Mouse (Mus musculus): ENCODE data around the gene Khdrbs1. TPM values are rescaled to one million over a fixed set of nuclear protein-coding genes. Genes with fewer than 3 reads are reported as not detected.
"Not testable (repeated sequence)": the region's sequence is repeated elsewhere in the genome, so short reads cannot be mapped to it uniquely, and the experiment has no call there.

Khdrbs1 gene
- total and polyA plus RNA-seq, 3 experiments = 11.4 to 41.7 (median 38.1) TPM

DNA sequence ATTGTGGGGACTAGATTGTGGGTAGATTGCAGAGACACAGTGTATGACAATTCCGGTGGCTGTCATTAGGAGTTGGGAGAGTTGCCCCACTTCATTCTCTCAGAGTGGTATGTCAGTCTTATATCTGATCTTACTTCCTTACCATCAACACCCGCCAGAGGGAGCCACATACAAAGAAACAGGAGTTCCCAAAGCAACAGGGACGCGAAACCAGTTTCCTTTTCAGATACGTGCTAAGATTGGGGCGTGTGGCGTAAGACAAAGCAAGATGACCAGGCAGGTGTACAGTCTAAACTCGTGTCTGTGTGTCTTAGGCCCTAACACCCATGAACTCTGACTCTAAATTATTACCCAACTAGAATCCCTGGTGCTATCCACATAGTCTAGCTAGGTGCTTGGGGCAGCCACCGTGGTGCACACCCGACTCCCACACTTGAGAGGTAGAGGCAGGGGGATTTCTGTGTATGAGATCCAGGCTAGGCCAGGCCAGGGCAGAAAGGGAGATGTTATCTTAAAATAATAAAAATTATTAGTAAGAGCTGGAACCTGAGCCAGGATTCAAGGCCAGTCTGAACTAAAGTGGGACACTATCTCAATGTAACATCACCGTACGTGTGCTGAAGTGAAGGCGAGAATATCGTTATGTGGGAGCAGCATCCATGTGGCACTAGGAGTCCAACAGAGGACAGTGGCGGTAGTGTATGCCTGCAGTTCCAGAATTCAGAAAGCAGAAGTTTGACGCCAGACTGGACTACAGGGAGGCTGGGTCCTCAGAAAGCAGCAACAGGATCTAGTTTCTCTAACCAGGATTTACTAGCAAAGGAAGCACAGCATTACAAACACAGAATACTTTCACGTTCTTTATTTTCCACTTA is 40.4 kb downstream of the Khdrbs1 start:
- TF ChIP-seq EP300 (IDR thresholded peaks at IDR 0.05; ENCODE audit: insufficient read depth, low read depth, low read length) = peak; percentile 77
- peak; percentile 93 for TF ChIP-seq CTCF (IDR thresholded peaks at IDR 0.05)
- no peak for TF ChIP-seq POLR2A (IDR thresholded peaks at IDR 0.05; ENCODE audit: insufficient read depth, low read depth, low read length)
- peak overlapping the region; percentile 7; the same call in 1 of the 2 replicates for H3K27ac ChIP-seq
- peak; percentile 78 to 79 for DNase-seq
- H3K79me2 ChIP-seq (replicated peaks; ENCODE audit: control insufficient read depth, insufficient read depth, low read length) = no peaks in the 10 kb centered on the region
- peaks cover 4% of the 10 kb centered on the region for H3K4me1 ChIP-seq (ENCODE audit: control insufficient read depth, insufficient read depth, low read length)
- H3K36me3 ChIP-seq (ENCODE audit: control insufficient read depth, insufficient read depth, low read length) = no peaks in the 10 kb centered on the region
- intact Hi-C loops (cut with DNase I) = loop anchor here (1.0 to 5.0 kb wide), 4 partner anchors 83 to 386 kb away; no protein-coding TSS in a partner anchor
- H3K27me3 ChIP-seq (ENCODE audit: control insufficient read depth, insufficient read depth, low read length) = no peaks in the 10 kb centered on the region
- 0 out of 2 replicates have a peak overlapping the region, but pooled peaks have one; percentile 1 for H3K9ac ChIP-seq (ENCODE audit: low read depth, low read length)
- no peak overlapping the region for H3K4me3 ChIP-seq
- WGBS = 30% methylated on average over 17 of the region's 17 CpGs

DNA sequence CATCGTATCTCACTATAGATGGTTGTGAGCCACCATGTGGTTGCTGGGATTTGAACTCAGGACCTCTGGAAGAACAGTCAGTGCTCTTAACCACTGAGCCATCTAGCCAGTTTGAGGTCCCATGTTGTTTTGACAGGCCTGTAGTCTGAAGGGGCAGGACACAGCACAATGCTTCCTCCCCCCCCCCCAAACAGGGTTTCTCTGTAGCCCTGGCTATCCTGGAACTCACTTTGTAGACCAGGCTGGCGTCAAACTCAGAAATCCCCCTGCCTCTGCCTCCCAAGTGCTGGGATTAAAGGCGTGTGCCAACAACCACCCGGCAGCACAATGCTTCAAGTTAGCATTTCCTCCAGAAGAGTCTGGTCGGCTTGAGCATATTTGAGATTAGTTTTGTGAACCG is 41.4 kb downstream of the Khdrbs1 start:
- WGBS = 82% methylated on average over 6 of the region's 6 CpGs
- not testable (repeated sequence) for H3K9ac ChIP-seq (ENCODE audit: low read depth, low read length); H3K27ac ChIP-seq; H3K79me2 ChIP-seq (replicated peaks; ENCODE audit: control insufficient read depth, insufficient read depth, low read length); H3K27me3 ChIP-seq (ENCODE audit: control insufficient read depth, insufficient read depth, low read length); DNase-seq; H3K36me3 ChIP-seq (ENCODE audit: control insufficient read depth, insufficient read depth, low read length); H3K4me3 ChIP-seq; H3K4me1 ChIP-seq (ENCODE audit: control insufficient read depth, insufficient read depth, low read length)
- intact Hi-C loops (cut with DNase I) = loop anchor here (1.0 to 5.0 kb wide), 3 partner anchors 228 to 387 kb away; no protein-coding TSS in a partner anchor

DNA sequence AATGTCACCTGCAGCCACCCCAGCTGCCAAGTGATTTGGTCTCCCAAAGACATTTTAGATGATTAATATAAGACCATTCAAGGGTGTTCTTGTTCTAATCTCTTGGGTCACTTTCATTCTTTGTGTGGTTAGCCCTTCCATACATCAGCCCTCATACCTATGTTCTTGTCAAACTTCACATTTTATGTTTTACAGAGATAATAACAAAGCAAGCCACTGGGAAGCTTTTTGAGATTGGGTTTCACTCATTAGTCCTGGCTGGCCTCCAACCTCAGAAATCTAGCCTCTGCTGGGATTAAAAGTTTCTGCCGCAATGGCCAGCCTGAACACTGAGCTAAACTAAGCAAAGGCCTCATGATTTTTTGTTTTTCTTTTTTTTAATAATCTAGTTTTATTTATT is 41.9 kb downstream of the Khdrbs1 start:
- peaks cover 4% of the 10 kb centered on the region for H3K4me1 ChIP-seq (ENCODE audit: control insufficient read depth, insufficient read depth, low read length)
- intact Hi-C loops (cut with DNase I) = loop anchor here (5.0 kb wide), 2 partner anchors 287 to 387 kb away; no protein-coding TSS in a partner anchor

DNA sequence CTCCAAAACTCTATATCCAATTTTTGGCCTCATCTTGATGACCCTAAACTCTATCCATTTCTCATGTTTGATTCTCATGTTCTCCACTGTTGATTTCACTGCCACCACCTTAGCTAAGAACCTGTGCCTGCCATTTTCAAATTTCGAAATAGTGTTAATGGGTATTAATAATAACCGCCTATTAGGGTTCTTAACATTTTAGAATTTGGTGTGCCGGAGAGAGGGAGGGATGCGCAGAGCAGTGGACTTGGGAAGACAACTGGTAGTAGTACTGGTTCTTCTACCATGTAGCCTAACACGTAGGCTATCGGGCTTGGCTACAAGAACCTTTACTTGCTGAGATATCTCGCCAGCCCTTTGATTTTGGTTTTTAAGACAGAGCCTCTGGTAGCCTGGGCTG is 44.9 kb downstream of the Khdrbs1 start:
- WGBS = 78% methylated on average over 7 of the region's 7 CpGs
- no peak for TF ChIP-seq EP300 (IDR thresholded peaks at IDR 0.05; ENCODE audit: insufficient read depth, low read depth, low read length)
- no peak for TF ChIP-seq CTCF (IDR thresholded peaks at IDR 0.05)
- no peak for TF ChIP-seq POLR2A (IDR thresholded peaks at IDR 0.05; ENCODE audit: insufficient read depth, low read depth, low read length)
- H3K9ac ChIP-seq (ENCODE audit: low read depth, low read length) = peak overlapping the region; percentile 30
- intact Hi-C loops (cut with DNase I) = loop anchor here (2.0 kb wide), 1 partner anchor 46 kb away; the partner anchor contains the start of gene Khdrbs1
- peak overlapping the region; percentile 81 for H3K27ac ChIP-seq
- H3K79me2 ChIP-seq (replicated peaks; ENCODE audit: control insufficient read depth, insufficient read depth, low read length) = 0 out of 2 replicates have a peak, but pooled peaks cover 2% of the 10 kb centered on the region
- peak overlapping the region; percentile 91 for H3K4me3 ChIP-seq
- no peak for DNase-seq
- H3K4me1 ChIP-seq (ENCODE audit: control insufficient read depth, insufficient read depth, low read length) = peaks cover 2% of the 10 kb centered on the region
- peaks cover 1% of the 10 kb centered on the region; the same call in 1 of the 2 replicates for H3K36me3 ChIP-seq (ENCODE audit: control insufficient read depth, insufficient read depth, low read length)
- H3K27me3 ChIP-seq (ENCODE audit: control insufficient read depth, insufficient read depth, low read length) = no peaks in the 10 kb centered on the region

More for the DNA sequence above, 41.9 kb downstream of the Khdrbs1 start:
- Histone ChIP-seq H3K27ac (no peak overlapping the region), H3K36me3 (ENCODE audit: control insufficient read depth, insufficient read depth, low read length) (peaks cover 1% of the 10 kb centered on the region; the same call in 1 of the 2 replicates), H3K79me2 (replicated peaks; ENCODE audit: control insufficient read depth, insufficient read depth, low read length) (no peaks in the 10 kb centered on the region), H3K9ac (ENCODE audit: low read depth, low read length) (no peak overlapping the region), H3K4me3 (no peak overlapping the region), H3K27me3 (ENCODE audit: control insufficient read depth, insufficient read depth, low read length) (no peaks in the 10 kb centered on the region)
- 60% methylated on average over 1 of the region's 1 CpGs for WGBS
- TF ChIP-seq POLR2A (IDR thresholded peaks at IDR 0.05; ENCODE audit: insufficient read depth, low read depth, low read length) (no peak), EP300 (IDR thresholded peaks at IDR 0.05; ENCODE audit: insufficient read depth, low read depth, low read length) (no peak), CTCF (IDR thresholded peaks at IDR 0.05) (no peak)
- no peak for DNase-seq

DNA sequence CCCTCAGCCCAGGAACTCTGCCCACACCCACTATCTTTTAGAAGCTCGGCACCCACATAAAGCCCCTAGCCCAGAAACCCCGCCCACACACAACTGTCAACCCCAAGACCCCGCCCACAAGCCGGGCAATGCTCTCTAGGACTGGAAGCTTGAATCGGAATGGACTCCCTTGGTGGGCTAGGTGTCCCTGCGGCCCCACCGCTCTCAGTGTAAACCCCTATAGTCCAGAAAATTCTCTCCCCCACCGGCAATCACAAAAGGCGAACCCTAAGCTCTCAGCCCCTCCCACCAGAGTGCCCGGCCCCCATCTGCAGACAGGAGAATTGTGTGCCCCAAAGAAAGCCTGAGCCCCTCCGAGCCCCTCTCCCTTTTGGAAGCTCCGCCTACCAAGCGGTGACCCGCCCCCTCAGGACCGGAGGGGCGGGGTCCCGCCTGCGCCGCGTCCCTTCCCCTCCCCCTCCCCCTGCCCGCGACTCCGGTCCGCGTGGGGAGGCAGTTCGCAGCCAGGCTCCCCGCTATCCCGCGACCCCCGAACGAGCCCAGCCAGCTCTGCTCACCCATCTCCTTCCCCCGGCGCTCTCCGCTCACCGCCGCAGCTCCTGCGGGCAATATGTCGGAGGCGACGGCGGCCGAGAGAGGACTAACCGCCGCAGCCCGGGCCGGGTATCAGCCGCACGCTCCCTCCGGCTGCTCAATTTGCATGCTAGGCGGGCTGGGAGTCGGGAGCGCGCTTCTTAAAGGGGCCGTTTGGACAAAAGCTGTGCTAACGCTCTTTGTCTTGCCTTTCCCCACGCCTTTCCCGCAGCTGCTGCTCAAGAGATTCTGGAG is 45.7 kb downstream of the Khdrbs1 start, which contains the start of gene Tmem39b:
Gene Tmem39b, minus strand, starts transcription at position 681 of the 828 bp plus-strand sequence.
- 0 out of 2 replicates have a peak, but pooled peaks have one; percentile 25 for TF ChIP-seq POLR2A (IDR thresholded peaks at IDR 0.05; ENCODE audit: insufficient read depth, low read depth, low read length)
- TF ChIP-seq CTCF (IDR thresholded peaks at IDR 0.05) = no peak
- no peaks in the 10 kb centered on the region for H3K4me1 ChIP-seq (ENCODE audit: control insufficient read depth, insufficient read depth, low read length)
- H3K79me2 ChIP-seq (replicated peaks; ENCODE audit: control insufficient read depth, insufficient read depth, low read length) = 0 out of 2 replicates have a peak, but pooled peaks cover 2% of the 10 kb centered on the region
- H3K27ac ChIP-seq = peak within 1 kb of the TSS; percentile 81
- peak; percentile 93 to 95 for DNase-seq
- peaks cover 1% of the 10 kb centered on the region; the same call in 1 of the 2 replicates for H3K36me3 ChIP-seq (ENCODE audit: control insufficient read depth, insufficient read depth, low read length)
- peak within 1 kb of the TSS; percentile 91 for H3K4me3 ChIP-seq
- H3K27me3 ChIP-seq (ENCODE audit: control insufficient read depth, insufficient read depth, low read length) = no peaks in the 10 kb centered on the region
- peak within 1 kb of the TSS; percentile 93 for H3K9ac ChIP-seq (ENCODE audit: low read depth, low read length)
- under 1% methylated on average over 56 of the region's 57 CpGs for WGBS
- intact Hi-C loops (cut with DNase I) = loop anchor here (1.0 to 2.0 kb wide), 2 partner anchors 24 to 46 kb away; partner anchors contain the start of genes Khdrbs1 and Kpna6
